Mouse (Mus musculus) gastrocnemius, postnatal 14 days (tissue): ENCODE data around the gene Abi3bp. TPM values are rescaled to one million over a fixed set of nuclear protein-coding genes. Genes with fewer than 3 reads are reported as not detected.

Source experiments
- DNase-seq: peaks from one replicate; pipeline ENCODE4 v3.0.0; 2021; ENCODE audit warnings: mixed read lengths
- intact Hi-C: fragments of 180-260 bp; cut with DNase I; formaldehyde crosslinking; loops from one replicate; pipeline ENCODE4 v1.15.1; 2025; ENCODE audit warnings: low total_unique reads
- total RNA-seq, 2 experiments: library from RNA; stranded (reverse); gene quantifications; 2 replicates each; pipeline ENCODE4 v1.2.3; 2021

Abi3bp gene
- total RNA-seq, 2 experiments from 2014 or later, result 35.5 to 41.3 TPM

GRCm38 (mm10) chr16:56669520-56669919 lies 191.8 kb downstream of the Abi3bp start:
- intact Hi-C loops, result no loop called here

GRCm38 (mm10) chr16:56670941-56671340 lies 193.3 kb downstream of the Abi3bp start:
- peak; percentile 39 for DNase-seq
- intact Hi-C loops, result no loop called here

More at GRCm38 (mm10) chr16:56669520-56669919, 191.8 kb downstream of the Abi3bp start:
- DNase-seq, result no peak

GRCm38 (mm10) chr16:56673420-56673819 lies 195.7 kb downstream of the Abi3bp start:
- no peak for DNase-seq
- intact Hi-C loops, result no loop called here

GRCm38 (mm10) chr16:56677146-56677545 lies 199.5 kb downstream of the Abi3bp start:
- intact Hi-C loops, result no loop called here
- DNase-seq, result no peak

GRCm38 (mm10) chr16:56681010-56681645 lies 203.4 kb downstream of the Abi3bp start:
- intact Hi-C loops, result no loop called here
- no peak for DNase-seq

- intact Hi-C loops, result no loop called here
Measured at GRCm38 (mm10) chr16:56686747-56687146, 209.1 kb downstream of the Abi3bp start.

GRCm38 (mm10) chr16:56690715-56691114 lies 213.0 kb downstream of the Abi3bp start:
- intact Hi-C loops, result no loop called here
- DNase-seq, result no peak

More at GRCm38 (mm10) chr16:56686747-56687146, 209.1 kb downstream of the Abi3bp start:
- DNase-seq, result no peak

- intact Hi-C loops, result no loop called here
- DNase-seq, result no peak
Measured at GRCm38 (mm10) chr16:56696448-56696847, 218.8 kb downstream of the Abi3bp start.

- no peak for DNase-seq
- intact Hi-C loops, result no loop called here
Measured at GRCm38 (mm10) chr16:56700898-56701297, 223.2 kb downstream of the Abi3bp start.

- DNase-seq, result no peak
- intact Hi-C loops, result no loop called here
Measured at GRCm38 (mm10) chr16:56705731-56706130, 228.1 kb downstream of the Abi3bp start.

- intact Hi-C loops, result no loop called here
- no peak for DNase-seq
Measured at GRCm38 (mm10) chr16:56710071-56710470, 232.4 kb downstream of the Abi3bp start.

- intact Hi-C loops, result no loop called here
Measured at GRCm38 (mm10) chr16:56715608-56716007, 237.9 kb downstream of the Abi3bp start.

GRCm38 (mm10) chr16:56716557-56717179 lies 239.0 kb downstream of the Abi3bp start:
- DNase-seq, result peak; percentile 10
- intact Hi-C loops, result no loop called here

More at GRCm38 (mm10) chr16:56715608-56716007, 237.9 kb downstream of the Abi3bp start:
- DNase-seq, result no peak

GRCm38 (mm10) chr16:56717224-56718200 lies 239.8 kb downstream of the Abi3bp start, which contains the start of gene Tfg:
Gene Tfg (minus strand): TSS chr16:56717450.
- peak; percentile 100 for DNase-seq
- intact Hi-C loops, result no loop called here

GRCm38 (mm10) chr16:56719031-56719430 lies 241.4 kb downstream of the Abi3bp start:
- intact Hi-C loops, result no loop called here
- no peak for DNase-seq

GRCm38 (mm10) chr16:56722357-56722756 lies 244.7 kb downstream of the Abi3bp start:
- DNase-seq, result no peak
- intact Hi-C loops, result no loop called here

GRCm38 (mm10) chr16:56724927-56725326 lies 247.2 kb downstream of the Abi3bp start:
- intact Hi-C loops, result no loop called here
- DNase-seq, result no peak

GRCm38 (mm10) chr16:56729060-56729459 lies 251.4 kb downstream of the Abi3bp start:
- DNase-seq, result no peak
- intact Hi-C loops, result no loop called here
